Mouse (Mus musculus) megakaryocyte, embryonic 14.5 days (primary cell): ENCODE results near the gene Gm13278.
"Not testable (repeated sequence)": the region's sequence is repeated elsewhere in the genome, so short reads cannot be mapped to it uniquely, and the experiment has no call there.

Source experiments
- FLI1 ChIP-seq: IDR thresholded peaks from 2 replicates; pipeline ENCODE4 v1.6.1; 2012; ENCODE audit warnings: low read length, inconsistent platforms, mixed read lengths
- GATA1 ChIP-seq: IDR thresholded peaks from 3 replicates; pipeline ENCODE4 v1.6.1; 2012; ENCODE audit warnings: mixed read lengths, low read length, inconsistent platforms, borderline replicate concordance

DNA sequence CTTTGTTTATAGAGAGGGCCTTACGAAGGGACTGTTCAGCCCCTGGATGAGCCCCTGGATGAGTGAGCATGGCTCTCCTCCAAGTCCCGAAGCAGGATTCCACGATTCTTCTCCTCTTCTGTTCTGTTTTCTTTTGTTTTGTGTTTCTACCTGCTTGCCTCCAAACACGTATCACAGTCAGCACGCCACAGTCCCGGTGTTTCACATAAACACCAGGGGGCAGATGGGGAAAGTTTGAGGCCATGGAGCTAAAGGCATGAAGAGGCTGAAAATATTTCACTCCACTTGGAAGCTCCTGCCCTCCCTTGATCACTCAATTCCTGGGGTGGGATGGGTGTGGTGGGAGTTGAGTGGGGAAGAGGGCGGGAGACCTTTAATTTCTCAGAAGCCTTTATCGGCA lies 29.6 kb upstream of the Gm13278 start:
- TF ChIP-seq GATA1, FLI1: not testable (repeated sequence)
